Mouse (Mus musculus): ENCODE measurements around the gene Ankrd23.

Ankrd23 gene

GRCm38 (mm10) chr1:36545845-36546600, 9.3 kb upstream of the Ankrd23 start:
- WGBS = 70% methylated on average over 19 of the region's 19 CpGs

- 84% methylated on average over 2 of the region's 2 CpGs for WGBS
Observed at GRCm38 (mm10) chr1:36545382-36545781, 8.7 kb upstream of the Ankrd23 start.

- WGBS = 94% methylated on average over 9 of the region's 9 CpGs
Observed at GRCm38 (mm10) chr1:36542925-36543324, 6.2 kb upstream of the Ankrd23 start.

GRCm38 (mm10) chr1:36541844-36542243, 5.2 kb upstream of the Ankrd23 start:
- WGBS = 93% methylated on average over 16 of the region's 16 CpGs

DNA sequence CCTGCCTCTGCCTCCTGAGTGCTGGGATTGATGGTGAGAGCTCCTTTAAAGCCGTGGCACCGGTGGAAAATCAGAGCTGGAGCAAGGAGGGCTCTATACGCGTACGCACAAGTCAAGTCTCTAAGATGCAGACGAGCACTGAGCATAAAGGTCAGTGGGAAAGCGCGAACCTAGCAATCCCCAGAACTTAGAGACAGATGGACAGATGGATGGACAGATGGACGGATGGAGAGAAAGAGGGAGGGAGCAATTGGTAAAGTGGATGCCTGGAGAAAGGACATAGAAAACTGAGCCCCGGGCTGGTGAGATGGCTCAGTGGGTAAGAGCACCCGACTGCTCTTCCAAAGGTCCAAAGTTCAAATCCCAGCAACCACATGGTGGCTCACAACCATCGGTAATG, 4.1 kb upstream of the Ankrd23 start:
- 95% methylated on average over 12 of the region's 12 CpGs for WGBS

GRCm38 (mm10) chr1:36540132-36540531, 3.4 kb upstream of the Ankrd23 start:
- WGBS = 93% methylated on average over 11 of the region's 11 CpGs

- WGBS = 72% methylated on average over 9 of the region's 9 CpGs
Observed at GRCm38 (mm10) chr1:36539186-36539585, 2.5 kb upstream of the Ankrd23 start, which contains the start of gene Gm42417. TSS of gene Gm42417 (minus strand) at chr1:36539429.

DNA sequence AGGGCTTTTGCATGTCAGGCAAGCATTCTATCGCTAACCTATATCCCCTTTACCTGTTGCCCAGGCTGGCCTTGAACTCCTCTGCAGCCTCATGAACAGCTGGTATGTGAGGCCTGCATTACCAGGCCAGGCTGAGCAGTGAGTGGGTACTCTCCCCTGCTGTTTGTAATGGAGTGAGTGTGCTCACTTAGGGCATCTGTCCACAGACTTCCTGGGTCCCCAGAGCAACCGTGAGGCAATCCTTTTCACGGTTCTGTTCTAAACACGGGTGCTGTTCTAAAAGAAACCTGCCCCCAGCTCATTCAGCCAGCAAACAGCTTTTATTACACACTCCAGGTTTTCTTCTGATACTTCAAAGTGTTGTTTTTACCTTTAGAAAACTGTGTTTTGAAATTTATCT, 2.0 kb upstream of the Ankrd23 start:
- 62% methylated on average over 4 of the region's 4 CpGs for WGBS

DNA sequence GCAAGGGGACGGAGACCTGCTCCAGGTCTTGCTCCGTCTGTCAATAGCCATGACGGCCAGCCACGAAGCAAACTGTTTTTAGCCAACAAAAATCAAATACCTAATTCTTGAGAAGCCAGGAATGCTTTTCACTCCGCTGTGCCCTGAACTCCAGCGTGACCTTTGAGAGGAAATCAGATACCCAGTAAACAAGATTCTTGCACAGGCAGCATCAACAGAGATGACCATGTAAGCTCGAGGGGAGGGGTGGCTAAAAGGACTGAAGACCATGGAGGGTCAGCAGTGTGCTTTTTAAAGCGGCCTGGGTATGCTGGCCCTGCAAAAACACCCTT, 320 bp downstream of the Ankrd23 start:
- 89% methylated on average over 8 of the region's 8 CpGs for WGBS

- 72% methylated on average over 11 of the region's 11 CpGs for WGBS
Observed at GRCm38 (mm10) chr1:36535477-36536396, 946 bp downstream of the Ankrd23 start.

- WGBS = 64% methylated on average over 6 of the region's 6 CpGs
Observed at GRCm38 (mm10) chr1:36534595-36535058, 2.1 kb downstream of the Ankrd23 start.

- WGBS = 81% methylated on average over 6 of the region's 6 CpGs
Observed at GRCm38 (mm10) chr1:36533546-36533945, 3.1 kb downstream of the Ankrd23 start.

GRCm38 (mm10) chr1:36531461-36531860, 5.2 kb downstream of the Ankrd23 start:
- WGBS = 79% methylated on average over 12 of the region's 12 CpGs

GRCm38 (mm10) chr1:36530962-36531361, 5.7 kb downstream of the Ankrd23 start:
- 79% methylated on average over 7 of the region's 7 CpGs for WGBS

DNA sequence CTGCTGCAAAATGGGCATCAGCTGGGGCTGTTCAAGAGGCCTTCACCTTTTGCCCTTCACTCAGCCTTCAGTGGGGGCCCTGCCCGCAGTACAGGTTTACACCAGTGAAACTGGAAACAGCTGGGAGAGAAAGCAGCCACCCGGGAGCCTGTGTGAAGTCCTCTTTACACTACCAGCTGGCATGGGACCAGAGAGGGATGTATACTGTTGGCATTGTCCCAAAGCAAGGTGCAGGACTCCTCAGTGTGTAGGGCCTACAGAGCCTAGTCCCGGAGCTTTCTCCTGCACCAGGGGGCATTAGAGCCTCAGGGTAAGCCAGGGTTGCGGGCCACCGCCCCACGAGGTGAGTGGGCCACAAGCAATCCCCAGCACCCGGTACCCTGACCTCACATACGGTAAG, 6.2 kb downstream of the Ankrd23 start:
- 67% methylated on average over 8 of the region's 8 CpGs for WGBS

DNA sequence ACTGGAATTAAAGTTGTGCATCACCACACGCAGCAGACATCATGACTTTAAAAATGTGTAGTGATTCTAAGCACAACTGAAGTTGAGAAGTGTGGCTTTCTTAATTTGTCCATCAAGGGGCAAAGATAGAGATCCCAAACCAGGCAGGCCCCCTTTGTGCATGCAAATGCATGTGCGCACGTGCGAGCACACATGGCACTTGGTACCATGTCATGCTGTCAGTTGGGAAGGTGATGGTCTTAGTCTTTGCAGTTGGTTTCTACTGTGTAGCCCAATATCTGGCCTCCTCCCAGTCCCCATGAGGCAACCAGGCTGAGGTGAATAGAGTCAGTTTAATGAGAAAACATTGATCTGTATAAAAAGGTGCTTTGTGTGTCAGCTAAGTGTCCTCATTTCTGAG, 6.8 kb downstream of the Ankrd23 start:
- WGBS = 95% methylated on average over 4 of the region's 4 CpGs

DNA sequence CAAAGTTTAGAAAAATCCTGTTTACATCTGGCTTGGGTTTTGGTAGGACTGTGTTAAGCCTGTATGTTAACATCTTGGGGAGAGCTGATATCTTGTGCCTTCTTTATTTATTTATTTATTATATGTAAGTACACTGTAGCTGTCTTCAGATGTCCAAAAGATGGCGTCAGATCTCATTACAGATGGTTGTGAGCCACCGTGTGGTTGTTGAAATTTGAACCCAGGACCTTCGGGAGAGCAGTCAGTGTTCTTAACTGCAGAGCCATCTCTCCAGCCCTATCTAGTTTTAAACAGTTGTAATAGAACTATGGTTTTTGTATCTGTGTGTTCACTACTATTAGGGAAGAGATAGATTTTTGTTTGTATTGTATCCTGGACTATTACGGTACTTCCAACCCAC, 7.4 kb downstream of the Ankrd23 start:
- WGBS = 89% methylated on average over 4 of the region's 4 CpGs

GRCm38 (mm10) chr1:36528351-36528750, 8.3 kb downstream of the Ankrd23 start:
- 13% methylated on average over 1 of the region's 1 CpGs for WGBS

DNA sequence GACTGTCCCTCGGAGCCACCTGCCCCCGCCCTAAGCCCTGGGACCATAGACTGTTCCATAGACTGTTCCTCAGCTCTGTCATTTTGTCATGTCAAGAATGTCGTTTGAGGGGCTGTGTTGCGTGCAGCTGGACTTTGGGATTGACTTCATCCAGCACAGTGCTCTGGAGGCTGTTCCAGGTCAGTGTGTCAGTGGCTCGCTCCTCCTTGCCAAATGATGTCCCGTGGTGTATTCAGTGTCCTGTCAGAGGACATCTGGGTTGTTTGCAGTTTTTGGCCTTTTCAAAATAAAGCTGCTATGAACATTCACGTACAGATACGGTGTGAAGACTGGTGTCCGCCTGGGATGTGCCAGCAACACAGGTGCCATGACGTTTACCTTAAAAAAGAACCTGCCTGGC, 9.8 kb downstream of the Ankrd23 start:
- 84% methylated on average over 10 of the region's 10 CpGs for WGBS

DNA sequence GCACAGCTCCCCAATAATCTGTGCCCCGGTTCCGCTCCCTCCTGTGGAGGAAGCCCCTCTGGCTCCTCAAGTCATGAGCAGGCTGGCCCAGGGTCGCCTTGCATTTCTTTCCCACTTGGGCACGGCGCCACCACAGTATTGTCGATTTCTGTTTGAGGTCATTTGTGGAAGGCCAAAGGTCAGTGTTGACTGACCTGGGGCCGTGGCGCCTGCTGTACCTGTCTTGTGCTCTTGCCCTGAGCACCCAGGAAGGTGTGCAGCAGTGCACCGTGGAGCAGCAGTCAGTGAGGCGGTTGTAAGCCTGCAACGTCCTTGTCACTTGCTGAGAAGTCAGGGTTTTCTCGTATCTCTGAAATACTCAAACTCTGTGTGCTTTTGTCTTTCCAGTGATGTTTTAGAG, 10.9 kb downstream of the Ankrd23 start:
- WGBS = 92% methylated on average over 12 of the region's 12 CpGs

- 87% methylated on average over 5 of the region's 5 CpGs for WGBS
Observed at GRCm38 (mm10) chr1:36524058-36524457, 12.6 kb downstream of the Ankrd23 start.

- WGBS = 52% methylated on average over 9 of the region's 9 CpGs
Observed at GRCm38 (mm10) chr1:36523332-36524013, 13.2 kb downstream of the Ankrd23 start.

All from cerebral cortex, adult 2 months (tissue).